Mouse (Mus musculus) G1E-ER4 (cell line): ENCODE results near the gene Mmp27. TPM values are rescaled to one million over a fixed set of nuclear protein-coding genes. Genes with fewer than 3 reads are reported as not detected.

Source experiments
- GATA1 ChIP-seq: IDR thresholded peaks from one replicate; pipeline ENCODE4 v1.8.0; 2012; ENCODE audit warnings: low read length, inconsistent platforms
- polyA plus RNA-seq: library from polyadenylated mRNA; stranded (reverse); fragments of >175 nt; gene quantifications from 2 replicates; pipeline ENCODE4 v1.2.3, GENCODE M21; 2012

Mmp27 gene
- polyA plus RNA-seq, 1 experiment: not detected

DNA sequence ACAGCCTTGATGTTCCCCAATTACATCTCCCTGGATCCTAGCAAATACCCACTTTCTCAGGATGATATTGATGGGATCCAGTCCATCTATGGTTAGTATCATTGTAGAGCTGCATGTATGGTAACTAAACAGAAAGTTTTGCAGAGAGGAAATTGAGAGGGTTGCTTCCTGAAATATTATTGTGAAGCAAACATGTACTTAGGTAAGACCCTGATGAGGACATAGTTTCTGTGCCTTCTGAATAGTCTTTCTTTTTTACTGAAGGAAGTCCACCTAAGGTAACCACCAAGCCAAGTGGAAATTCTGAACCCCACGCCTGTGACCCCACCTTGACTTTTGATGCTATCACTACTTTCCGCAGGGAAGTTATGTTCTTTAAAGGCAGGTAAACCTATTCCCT, 6.2 kb downstream of the Mmp27 start:
- no peak for TF ChIP-seq GATA1

DNA sequence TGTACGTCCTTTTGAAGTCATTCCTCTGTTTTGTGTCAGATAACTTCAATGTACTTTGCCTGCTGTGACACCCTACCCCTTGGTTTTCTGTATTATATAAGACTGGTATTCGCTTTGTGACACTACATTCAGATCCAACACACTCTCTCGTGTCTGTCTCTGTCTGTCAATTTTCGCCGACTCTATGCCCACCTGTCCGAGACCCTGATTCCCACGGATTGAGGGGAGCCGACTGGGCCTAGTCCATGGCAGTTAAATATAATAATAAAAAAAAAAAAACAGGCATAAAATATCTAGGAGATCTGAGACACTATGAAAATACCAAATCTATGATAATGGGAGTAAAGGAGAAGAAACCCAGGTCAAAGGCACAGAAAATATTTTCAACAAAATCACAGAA, 18.9 kb downstream of the Mmp27 start:
- TF ChIP-seq GATA1: no peak

DNA sequence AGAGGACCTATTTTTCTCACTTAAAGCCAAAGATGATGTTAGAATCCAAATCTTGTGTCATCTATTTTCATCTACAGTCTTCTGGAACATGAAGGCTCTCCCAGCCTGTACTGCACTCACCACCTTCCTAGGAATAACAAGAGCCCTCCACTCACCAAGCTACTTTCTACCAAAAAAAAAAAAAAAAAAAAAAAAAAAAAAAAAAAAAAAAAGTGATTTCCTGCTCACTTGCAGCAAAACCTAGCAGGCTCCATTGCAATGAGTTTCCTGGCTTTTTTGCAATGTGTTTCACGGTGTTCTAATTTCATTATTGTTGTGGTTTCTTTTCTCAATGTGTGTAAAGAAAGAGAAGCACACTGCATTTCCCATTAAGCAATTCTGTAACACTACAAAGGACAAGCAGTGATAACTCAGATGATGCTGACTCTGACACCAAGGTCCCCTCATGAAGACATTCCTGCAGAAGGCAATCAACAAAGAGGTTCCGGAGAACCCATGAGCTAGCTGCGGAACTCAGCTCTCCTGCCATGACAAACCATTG, 22.1 kb downstream of the Mmp27 start:
- TF ChIP-seq GATA1: no peak

DNA sequence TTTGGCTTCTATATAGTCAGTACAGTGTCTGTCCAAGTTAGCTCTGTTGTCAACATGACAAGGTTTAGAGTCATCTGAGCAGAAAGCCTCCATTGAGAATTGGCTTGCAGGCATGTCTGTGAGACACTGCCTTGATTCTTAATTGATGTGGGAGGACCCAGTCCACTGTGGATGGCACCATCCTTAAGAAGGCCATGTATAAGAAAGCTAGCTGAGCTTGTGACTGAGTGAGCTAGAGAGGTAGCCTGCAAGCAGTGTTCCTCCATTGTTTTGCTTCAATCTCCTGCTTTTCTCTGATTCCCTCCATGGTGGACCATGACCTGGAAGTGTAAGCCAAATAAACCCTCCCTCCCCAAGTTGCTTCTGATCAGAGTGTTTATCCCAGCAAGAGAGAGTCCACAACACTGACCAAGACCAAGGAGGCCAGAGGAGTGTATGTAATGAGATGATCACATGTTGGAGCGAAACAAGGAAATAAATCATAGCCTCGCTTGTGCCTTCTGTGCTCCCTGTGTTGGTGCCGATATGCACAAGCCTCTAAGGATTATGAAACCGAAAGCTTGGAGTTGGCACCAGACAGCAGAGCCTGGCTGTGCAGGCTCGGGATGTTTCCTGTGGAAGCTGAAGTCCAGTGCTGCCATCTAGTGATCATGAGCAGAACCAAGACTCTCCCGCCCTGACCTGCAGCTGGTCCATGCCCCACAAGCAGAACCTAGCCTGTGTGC, 23.8 kb downstream of the Mmp27 start:
- TF ChIP-seq GATA1: no peak

DNA sequence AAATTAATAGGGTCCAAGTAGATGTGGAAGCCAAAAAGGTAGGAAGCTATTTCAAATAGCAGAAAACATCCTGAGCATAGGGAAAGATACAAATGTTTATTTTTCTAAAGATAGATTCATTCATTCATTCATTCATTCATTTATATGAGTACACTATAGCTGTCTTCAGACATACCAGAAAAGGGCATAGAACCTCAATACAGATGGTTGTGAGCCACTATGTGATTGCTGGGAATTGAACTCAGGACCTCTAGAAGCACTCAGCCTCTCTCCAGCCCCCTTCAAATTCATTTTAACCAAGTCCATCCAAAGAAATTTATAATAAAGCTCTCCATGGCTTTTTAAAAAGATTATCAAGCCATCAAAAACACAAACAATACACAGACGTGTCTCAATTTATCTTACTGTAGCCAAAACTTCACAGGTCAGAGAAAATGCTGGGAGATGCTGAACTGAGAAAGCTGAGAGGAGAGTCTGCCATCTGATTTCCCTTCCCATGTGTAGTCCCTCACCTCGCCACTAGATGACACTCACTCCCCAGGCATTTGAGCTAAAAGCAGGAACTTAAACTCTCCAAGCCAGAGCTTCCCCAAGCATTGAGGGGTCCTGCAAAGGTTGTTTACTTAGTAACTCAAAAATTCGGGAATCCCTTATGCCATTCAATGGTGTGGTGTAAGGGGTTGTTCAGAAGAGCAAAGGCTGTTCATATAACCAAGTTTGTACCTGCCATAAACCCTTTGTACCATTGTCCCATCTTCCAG, 32.0 kb downstream of the Mmp27 start:
- no peak for TF ChIP-seq GATA1

DNA sequence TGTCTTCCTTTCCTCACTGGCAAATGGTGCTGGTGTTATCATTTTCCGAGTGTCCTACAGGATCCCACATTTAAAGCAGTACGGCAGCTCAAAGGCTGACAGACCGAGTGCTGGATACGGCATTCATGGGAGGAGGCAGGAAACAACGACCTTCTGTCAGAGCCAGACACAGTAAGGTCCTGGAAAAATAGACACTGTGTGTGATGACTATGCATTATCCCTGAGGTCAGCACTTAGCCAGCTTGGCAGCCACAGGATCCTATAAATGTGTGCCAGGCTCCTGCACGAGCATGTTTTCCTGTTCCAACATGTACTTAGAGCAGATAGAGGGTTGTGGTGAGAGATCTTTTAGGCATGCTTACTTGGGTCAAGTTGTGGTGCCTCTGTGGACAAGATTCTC, 32.8 kb downstream of the Mmp27 start:
- TF ChIP-seq GATA1: no peak

DNA sequence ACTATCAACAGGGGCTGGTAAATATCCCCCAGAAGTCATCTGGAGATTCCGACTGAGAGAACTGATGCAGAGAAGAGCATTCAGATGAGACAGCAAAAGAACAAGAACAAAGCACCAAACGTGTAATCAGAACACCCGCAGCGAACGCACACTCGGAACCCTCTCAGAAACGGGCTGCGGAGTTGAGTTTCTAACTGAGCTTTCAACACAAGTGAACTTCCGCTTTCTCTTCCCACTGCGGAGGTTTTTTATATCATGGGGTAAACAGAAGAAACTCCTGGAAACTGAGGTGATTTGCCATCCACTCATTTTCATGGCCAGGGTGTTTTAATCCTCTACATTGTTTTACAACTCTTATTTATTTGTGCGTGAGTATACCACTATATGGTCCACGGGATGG, 34.4 kb downstream of the Mmp27 start:
- TF ChIP-seq GATA1: no peak

DNA sequence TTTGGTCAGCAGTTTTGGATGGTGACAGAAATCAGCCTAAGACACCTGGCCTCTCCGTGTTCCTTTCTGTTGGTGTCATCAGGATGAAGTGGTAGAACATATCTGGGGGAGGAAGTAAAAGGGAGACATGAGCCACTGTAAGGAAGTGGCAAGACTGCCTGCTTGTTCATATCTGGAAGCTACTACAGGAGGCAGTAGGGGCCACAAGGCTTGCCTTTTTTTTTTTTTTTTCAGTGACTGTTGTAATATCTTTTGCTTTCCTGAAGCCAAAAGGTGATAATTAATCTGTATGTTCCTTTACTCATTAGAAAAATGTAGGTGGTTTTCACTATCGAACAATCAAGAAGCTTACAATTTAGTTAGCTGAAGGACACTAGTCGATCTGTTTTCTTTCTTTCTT, 51.4 kb downstream of the Mmp27 start:
- no peak for TF ChIP-seq GATA1

DNA sequence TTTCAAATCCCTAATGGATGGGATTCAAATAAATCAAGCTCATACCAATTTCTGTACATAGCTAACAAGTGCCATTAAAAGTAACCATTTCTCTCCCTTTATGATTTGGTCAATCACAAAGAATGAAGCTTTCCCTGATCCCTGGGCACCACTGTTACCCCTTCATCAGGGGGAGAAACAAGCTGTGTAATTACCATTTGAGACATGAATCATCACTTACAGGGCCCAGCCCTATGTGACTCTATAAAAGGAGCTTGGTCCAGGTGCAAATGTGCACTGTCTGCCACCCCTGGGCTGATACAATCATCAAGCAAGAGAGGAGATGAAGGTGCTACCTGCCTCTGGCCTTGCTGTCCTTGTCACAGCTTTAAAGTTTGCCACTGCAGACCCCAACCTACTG, 56.7 kb downstream of the Mmp27 start, which contains the start of gene Mmp20:
Gene Mmp20 (plus strand): TSS at position 301 of the 400 bp plus-strand sequence.
- no peak for TF ChIP-seq GATA1

Other genes starting within 250 kb of the Mmp27 start
- not detected in 2 replicates for gene Mmp12, start 227.0 kb upstream of the Mmp27 start, polyA plus RNA-seq
- gene Mmp1b, start 183.3 kb upstream of the Mmp27 start, polyA plus RNA-seq: not detected in 2 replicates
- gene Mmp3, start 125.6 kb upstream of the Mmp27 start, polyA plus RNA-seq: not detected in 2 replicates
- gene Mmp10, start 69.0 kb upstream of the Mmp27 start, polyA plus RNA-seq: not detected in 2 replicates
- gene Mmp8, start 12.9 kb upstream of the Mmp27 start, polyA plus RNA-seq: not detected in 2 replicates
- gene Mmp20, start 56.8 kb downstream of the Mmp27 start, polyA plus RNA-seq: not detected in 2 replicates
- not detected in 2 replicates for gene Mmp7, start 120.7 kb downstream of the Mmp27 start, polyA plus RNA-seq
- gene Tmem123, start 192.6 kb downstream of the Mmp27 start, polyA plus RNA-seq: 44.0 and 57.2 TPM in 2 replicates